Mouse (Mus musculus): ENCODE data around the gene Sh2d1b2. TPM values are rescaled to one million over a fixed set of nuclear protein-coding genes. Genes with fewer than 3 reads are reported as not detected.
"Not testable (repeated sequence)": the region's sequence is repeated elsewhere in the genome, so short reads cannot be mapped to it uniquely, and the experiment has no call there.

Gene Sh2d1b2
- polyA plus RNA-seq (2012; rRNA removed), result 0.36 TPM in 1 of 2 replicates, not detected in the other

GRCm38 (mm10) chr1:170232688-170233087 lies at the start of gene Sh2d1b2:
Gene Sh2d1b2 (plus strand): TSS chr1:170232749.
- not testable (repeated sequence) for H3K4me3 ChIP-seq (ENCODE audit: extremely low read depth, insufficient read depth, insufficient read length); H3K4me1 ChIP-seq (ENCODE audit: control insufficient read depth, insufficient read depth, insufficient read length); H3K27ac ChIP-seq (ENCODE audit: insufficient read depth, low read length); H3K27me3 ChIP-seq (ENCODE audit: control insufficient read depth, insufficient read depth, low read length); DNase-seq (ENCODE audit: low read depth in 1 of 2, low spot score in 2 of 2); H3K36me3 ChIP-seq (ENCODE audit: control insufficient read depth, insufficient read depth, low read length)
- whole genome bisulfite sequencing, result 70% methylated on average over 6 of the region's 6 CpGs

GRCm38 (mm10) chr1:170185137-170185536 lies 47.4 kb upstream of the Sh2d1b2 start:
- H3K27ac ChIP-seq (ENCODE audit: insufficient read depth, low read length), result no peak overlapping the region
- no peaks in the 10 kb centered on the region for H3K4me1 ChIP-seq (ENCODE audit: control insufficient read depth, insufficient read depth, insufficient read length)
- WGBS, result 29% methylated on average over 3 of the region's 3 CpGs
- no peaks in the 10 kb centered on the region for H3K27me3 ChIP-seq (ENCODE audit: control insufficient read depth, insufficient read depth, low read length)
- H3K36me3 ChIP-seq (ENCODE audit: control insufficient read depth, insufficient read depth, low read length), result no peaks in the 10 kb centered on the region
- H3K4me3 ChIP-seq (ENCODE audit: extremely low read depth, insufficient read depth, insufficient read length), result no peak overlapping the region
- DNase-seq (ENCODE audit: low read depth in 1 of 2, low spot score in 2 of 2), result no peak
- TF ChIP-seq POLR2A (IDR thresholded peaks at IDR 0.05; ENCODE audit: low read depth, low read length) (no peak), CTCF (IDR thresholded peaks at IDR 0.05; ENCODE audit: extremely low read depth, insufficient read depth, insufficient read length, insufficient replicate concordance) (no peak)

- no peak overlapping the region for H3K4me3 ChIP-seq (ENCODE audit: extremely low read depth, insufficient read depth, insufficient read length)
- 87% methylated on average over 5 of the region's 5 CpGs for WGBS
- DNase-seq (ENCODE audit: low read depth in 1 of 2, low spot score in 2 of 2), result no peak
- no peak overlapping the region for H3K27ac ChIP-seq (ENCODE audit: insufficient read depth, low read length)
- no peaks in the 10 kb centered on the region for H3K27me3 ChIP-seq (ENCODE audit: control insufficient read depth, insufficient read depth, low read length)
- H3K36me3 ChIP-seq (ENCODE audit: control insufficient read depth, insufficient read depth, low read length), result no peaks in the 10 kb centered on the region
- no peaks in the 10 kb centered on the region for H3K4me1 ChIP-seq (ENCODE audit: control insufficient read depth, insufficient read depth, insufficient read length)
- no peak for TF ChIP-seq CTCF (IDR thresholded peaks at IDR 0.05; ENCODE audit: extremely low read depth, insufficient read depth, insufficient read length, insufficient replicate concordance)
- TF ChIP-seq POLR2A (IDR thresholded peaks at IDR 0.05; ENCODE audit: low read depth, low read length), result no peak
Measured at GRCm38 (mm10) chr1:170186531-170186930, 46.0 kb upstream of the Sh2d1b2 start.

- Histone ChIP-seq H3K36me3 (ENCODE audit: control insufficient read depth, insufficient read depth, low read length) (peaks cover 5% of the 10 kb centered on the region; the same call in 1 of the 2 replicates), H3K27me3 (ENCODE audit: control insufficient read depth, insufficient read depth, low read length) (no peaks in the 10 kb centered on the region), H3K4me3 (ENCODE audit: extremely low read depth, insufficient read depth, insufficient read length) (no peak overlapping the region), H3K27ac (ENCODE audit: insufficient read depth, low read length) (no peak overlapping the region), H3K4me1 (ENCODE audit: control insufficient read depth, insufficient read depth, insufficient read length) (no peaks in the 10 kb centered on the region)
- TF ChIP-seq CTCF (IDR thresholded peaks at IDR 0.05; ENCODE audit: extremely low read depth, insufficient read depth, insufficient read length, insufficient replicate concordance), result no peak
- TF ChIP-seq POLR2A (IDR thresholded peaks at IDR 0.05; ENCODE audit: low read depth, low read length), result no peak
- no peak for DNase-seq (ENCODE audit: low read depth in 1 of 2, low spot score in 2 of 2)
- WGBS, result 88% methylated on average over 11 of the region's 11 CpGs
Measured at GRCm38 (mm10) chr1:170188601-170189000, 43.9 kb upstream of the Sh2d1b2 start.

- Histone ChIP-seq H3K27me3 (ENCODE audit: control insufficient read depth, insufficient read depth, low read length) (no peaks in the 10 kb centered on the region), H3K4me3 (ENCODE audit: extremely low read depth, insufficient read depth, insufficient read length) (no peak overlapping the region), H3K4me1 (ENCODE audit: control insufficient read depth, insufficient read depth, insufficient read length) (no peaks in the 10 kb centered on the region), H3K36me3 (ENCODE audit: control insufficient read depth, insufficient read depth, low read length) (peaks cover 17% of the 10 kb centered on the region), H3K27ac (ENCODE audit: insufficient read depth, low read length) (no peak overlapping the region)
- no peak for TF ChIP-seq CTCF (IDR thresholded peaks at IDR 0.05; ENCODE audit: extremely low read depth, insufficient read depth, insufficient read length, insufficient replicate concordance)
- no peak for TF ChIP-seq POLR2A (IDR thresholded peaks at IDR 0.05; ENCODE audit: low read depth, low read length)
- 81% methylated on average over 4 of the region's 4 CpGs for WGBS
- DNase-seq (ENCODE audit: low read depth in 1 of 2, low spot score in 2 of 2), result no peak
Measured at GRCm38 (mm10) chr1:170190225-170190624, 42.3 kb upstream of the Sh2d1b2 start.

- peaks cover 20% of the 10 kb centered on the region for H3K36me3 ChIP-seq (ENCODE audit: control insufficient read depth, insufficient read depth, low read length)
- TF ChIP-seq CTCF (IDR thresholded peaks at IDR 0.05; ENCODE audit: extremely low read depth, insufficient read depth, insufficient read length, insufficient replicate concordance) (no peak), POLR2A (IDR thresholded peaks at IDR 0.05; ENCODE audit: low read depth, low read length) (no peak)
- no peak overlapping the region for H3K4me3 ChIP-seq (ENCODE audit: extremely low read depth, insufficient read depth, insufficient read length)
- no peaks in the 10 kb centered on the region for H3K27me3 ChIP-seq (ENCODE audit: control insufficient read depth, insufficient read depth, low read length)
- 91% methylated on average over 1 of the region's 1 CpGs for WGBS
- H3K27ac ChIP-seq (ENCODE audit: insufficient read depth, low read length), result no peak overlapping the region
- H3K4me1 ChIP-seq (ENCODE audit: control insufficient read depth, insufficient read depth, insufficient read length), result no peaks in the 10 kb centered on the region
- DNase-seq (ENCODE audit: low read depth in 1 of 2, low spot score in 2 of 2), result no peak
Measured at GRCm38 (mm10) chr1:170191925-170192324, 40.6 kb upstream of the Sh2d1b2 start.

GRCm38 (mm10) chr1:170196211-170196610 lies 36.3 kb upstream of the Sh2d1b2 start:
- no peaks in the 10 kb centered on the region for H3K4me1 ChIP-seq (ENCODE audit: control insufficient read depth, insufficient read depth, insufficient read length)
- TF ChIP-seq CTCF (IDR thresholded peaks at IDR 0.05; ENCODE audit: extremely low read depth, insufficient read depth, insufficient read length, insufficient replicate concordance) (no peak), POLR2A (IDR thresholded peaks at IDR 0.05; ENCODE audit: low read depth, low read length) (no peak)
- no peak overlapping the region for H3K27ac ChIP-seq (ENCODE audit: insufficient read depth, low read length)
- no peaks in the 10 kb centered on the region for H3K27me3 ChIP-seq (ENCODE audit: control insufficient read depth, insufficient read depth, low read length)
- H3K4me3 ChIP-seq (ENCODE audit: extremely low read depth, insufficient read depth, insufficient read length), result no peak overlapping the region
- H3K36me3 ChIP-seq (ENCODE audit: control insufficient read depth, insufficient read depth, low read length), result peaks cover 40% of the 10 kb centered on the region
- DNase-seq (ENCODE audit: low read depth in 1 of 2, low spot score in 2 of 2), result no peak
- 97% methylated on average over 8 of the region's 8 CpGs for WGBS
